In the genomic region with DNA sequence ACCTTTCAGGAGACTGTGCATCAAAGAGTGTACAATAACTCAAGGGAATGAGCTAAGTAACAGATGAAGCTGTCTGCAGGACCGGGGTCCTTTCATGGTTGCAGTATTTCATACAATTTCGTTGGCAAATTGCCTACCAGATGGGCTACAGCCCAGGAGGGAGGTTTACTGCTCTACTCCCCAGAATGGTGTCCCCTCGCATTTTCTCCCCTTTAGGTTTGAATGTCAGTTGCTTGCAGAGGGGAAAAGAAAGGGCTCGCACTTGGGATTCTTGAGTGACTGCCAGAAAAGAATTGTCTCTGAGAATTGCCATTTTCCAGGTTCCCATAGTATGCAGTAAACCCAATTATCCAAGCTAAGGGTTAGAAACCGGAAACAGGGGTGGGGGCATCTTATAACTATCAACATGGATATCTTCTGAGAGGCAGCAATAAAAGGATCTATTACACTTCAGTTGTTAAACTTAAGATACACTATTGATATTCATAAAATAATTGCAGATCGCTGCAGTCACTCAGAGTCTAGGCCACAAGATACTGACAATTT, we compare ENCODE assay signal across 15 mouse cellular contexts.
"Had no signal": no experiment of that assay in that cellular context is flagged by ENCODE, and none has a peak within 500 bp of the region (broad histone marks: within the 10 kb centered on the region; RNA-seq: fewer than 3 reads in every experiment).

No protein-coding gene starts in this region.

- ATAC-seq: liver, postnatal 0 days; midbrain, embryonic 13.5 days; midbrain, embryonic 15.5 days had no signal

- H3K27ac ChIP-seq: macrophage; midbrain, embryonic 13.5 days; midbrain, embryonic 15.5 days; neural tube, embryonic 12.5 days; stomach, embryonic 15.5 days; stomach, postnatal 0 days had no signal

- H3K4me3 ChIP-seq: megakaryocyte, embryonic 14.5 days; midbrain, embryonic 13.5 days; midbrain, embryonic 15.5 days; neural tube, embryonic 12.5 days; stomach, embryonic 15.5 days had no signal

- DNase-seq: liver, postnatal 0 days; lung, adult 2 months; lung, postnatal 10 days; right cerebral cortex, postnatal 14 days; thymus, adult 18-20 months; thymus, postnatal 14 days; thymus, postnatal 36 days had no signal

- H3K27me3 ChIP-seq: megakaryocyte, embryonic 14.5 days; midbrain, embryonic 13.5 days; midbrain, embryonic 15.5 days; neural tube, embryonic 12.5 days; stomach, embryonic 15.5 days had no signal

- H3K9me3 ChIP-seq: megakaryocyte, embryonic 14.5 days; midbrain, embryonic 13.5 days; midbrain, embryonic 15.5 days; neural tube, embryonic 12.5 days; stomach, embryonic 15.5 days had no signal

- H3K36me3 ChIP-seq: midbrain, embryonic 13.5 days; midbrain, embryonic 15.5 days; neural tube, embryonic 12.5 days; stomach, embryonic 15.5 days had no signal

- H3K4me2 ChIP-seq: midbrain, embryonic 11.5 days; midbrain, embryonic 13.5 days; midbrain, embryonic 15.5 days; neural tube, embryonic 12.5 days; stomach, embryonic 15.5 days had no signal

- H3K4me1 ChIP-seq: megakaryocyte, embryonic 14.5 days; midbrain, embryonic 13.5 days; midbrain, embryonic 15.5 days; neural tube, embryonic 12.5 days; stomach, embryonic 15.5 days had no signal

- H3K9ac ChIP-seq: liver, postnatal 0 days; midbrain, embryonic 13.5 days; midbrain, embryonic 15.5 days; neural tube, embryonic 12.5 days; stomach, embryonic 15.5 days had no signal
